Mouse (Mus musculus) CD8-positive naive resting alpha-beta T cell, adult 2 months (primary cell): ENCODE results near the gene Acadm.

Experiments used
- DNase-seq, 2 experiments: peaks; one replicate each; pipeline ENCODE4 v3.0.0; 2022; ENCODE audit warnings: low read depth in 2 of 2, low spot score in 2 of 2

Gene Acadm

DNA sequence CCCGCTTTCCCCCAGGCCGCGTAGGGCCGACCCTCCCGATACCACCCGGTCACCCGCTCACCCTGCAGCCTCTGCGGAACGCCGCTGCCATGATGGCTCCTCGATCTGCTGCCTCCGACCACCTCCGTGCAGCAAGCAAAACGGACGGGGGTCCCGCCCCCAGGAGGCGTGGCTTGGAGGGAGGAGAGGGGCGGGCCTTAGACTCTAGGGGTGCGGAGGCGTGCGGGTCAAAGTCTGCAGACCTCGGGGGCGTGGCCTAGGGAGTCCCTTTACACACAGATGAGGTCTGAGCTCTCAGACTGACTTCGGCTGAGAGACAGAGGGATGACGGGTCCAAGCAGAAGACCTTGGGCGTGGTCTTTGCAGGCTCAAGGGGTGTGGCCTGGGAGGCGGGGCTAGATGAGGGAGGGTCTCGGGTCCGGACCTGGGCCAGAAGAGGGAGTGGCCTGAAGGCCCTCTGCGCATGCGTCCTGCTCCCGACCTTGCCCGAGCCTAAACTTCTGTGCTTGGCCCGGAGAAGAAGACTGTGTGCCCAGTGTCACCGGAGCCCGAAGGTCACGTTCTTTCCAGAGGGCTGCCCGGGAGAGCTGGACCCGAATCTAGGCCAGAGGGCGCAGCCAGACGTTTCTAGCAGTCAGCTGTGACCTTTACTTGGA lies at the start of gene Acadm:
Gene Acadm (minus strand): TSS at position 298 of the 656 bp plus-strand sequence.
- peak; percentile 95 to 97 for DNase-seq

DNA sequence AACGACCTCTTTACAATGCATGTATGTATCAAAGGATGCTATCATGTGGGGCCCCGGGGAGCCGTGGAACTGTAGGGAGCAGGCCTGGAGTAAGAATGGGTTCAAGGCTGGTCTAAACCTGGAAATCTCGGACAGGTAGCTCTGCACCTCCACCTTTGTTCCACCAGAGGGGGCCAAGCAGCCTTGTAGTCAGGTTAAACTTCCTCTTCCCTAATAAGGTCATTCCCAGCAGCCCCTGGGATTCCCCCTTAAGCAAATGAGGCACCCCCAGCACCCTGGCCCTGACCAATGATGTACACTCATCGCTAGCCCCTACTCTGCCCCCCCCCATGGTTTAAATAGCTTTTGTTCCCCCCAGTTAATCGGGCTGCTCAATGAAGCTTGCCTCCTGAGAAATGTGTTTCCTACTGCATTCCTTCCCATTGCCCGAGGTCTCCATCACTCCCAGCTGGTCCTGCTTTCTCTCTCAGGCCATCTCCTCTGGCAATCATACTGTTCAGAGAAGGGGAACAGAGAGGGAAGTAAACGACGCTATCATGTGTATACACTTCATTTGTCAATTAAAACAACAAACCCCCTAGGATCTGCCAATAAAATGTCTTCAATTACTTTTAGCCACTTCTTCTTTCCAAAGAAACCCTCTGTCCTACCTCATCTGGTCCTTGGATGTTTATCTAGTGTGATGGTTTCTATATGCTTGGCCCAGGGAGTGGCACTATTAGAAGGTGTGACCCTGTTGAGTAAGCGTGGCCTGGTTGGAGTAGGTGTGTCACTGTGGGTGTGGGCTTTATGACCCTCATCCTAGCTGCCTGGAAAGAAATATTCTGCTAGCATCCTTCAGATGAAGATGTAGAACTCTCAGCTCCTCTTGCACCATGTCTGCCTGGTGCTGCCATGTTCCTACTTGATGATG lies 40.3 kb upstream of the Acadm start:
- DNase-seq, result no peak

DNA sequence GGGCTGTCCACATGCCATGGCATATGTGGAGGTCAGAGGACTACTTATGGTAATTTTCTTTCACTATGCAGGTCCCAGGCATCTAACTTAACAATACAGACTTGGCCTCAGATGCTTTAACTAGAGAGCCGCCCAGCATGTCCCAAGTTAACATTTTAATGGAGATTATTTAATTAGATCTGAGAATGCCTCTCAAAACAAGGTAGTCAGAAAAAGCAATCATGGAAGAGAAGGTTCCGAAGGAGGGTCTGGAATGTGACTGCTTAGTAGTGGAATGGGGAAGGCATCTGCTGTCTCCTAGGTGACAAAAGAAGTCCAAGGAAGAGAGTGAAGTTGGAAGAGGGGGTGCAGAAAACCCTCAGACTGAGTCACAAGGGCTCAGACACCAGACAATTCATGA lies 36.2 kb upstream of the Acadm start:
- DNase-seq, result no peak

DNA sequence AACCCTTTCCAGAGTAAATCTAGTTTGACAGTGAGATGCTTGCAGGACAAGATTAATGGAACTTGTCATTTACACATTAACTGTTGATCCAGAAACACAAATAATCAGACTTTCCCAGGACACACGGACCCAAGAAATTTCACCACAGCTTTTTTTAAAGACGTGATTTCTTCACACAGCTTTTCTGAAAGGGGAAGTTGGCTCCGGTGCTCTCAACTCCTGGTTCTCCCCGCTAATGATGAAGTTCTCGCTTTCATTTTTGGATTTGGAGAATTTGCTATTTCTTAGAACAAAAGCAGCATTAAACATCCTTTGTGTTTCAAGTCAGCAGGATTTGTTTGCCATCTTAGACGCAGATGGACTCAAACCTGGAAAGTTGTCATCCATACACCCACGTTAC lies 31.4 kb upstream of the Acadm start:
- no peak for DNase-seq

DNA sequence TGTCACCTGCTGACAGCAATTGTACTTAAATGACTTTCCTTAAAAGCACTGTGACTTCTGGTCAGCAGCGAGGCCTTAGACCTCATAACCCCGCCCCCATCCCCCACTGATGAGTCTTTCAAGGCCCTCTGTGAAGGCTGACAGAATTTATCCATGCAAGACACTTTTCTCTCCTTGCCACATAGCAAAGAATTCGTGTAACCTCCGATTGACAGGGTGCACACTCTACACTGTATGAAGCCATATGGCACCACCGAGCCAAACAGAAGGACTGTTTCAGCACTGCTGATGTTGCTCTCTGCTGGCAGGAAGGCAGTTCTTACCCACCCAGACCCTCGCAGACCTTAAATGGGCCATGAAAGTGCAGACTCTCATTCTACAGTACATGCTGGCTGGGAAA lies 30.6 kb upstream of the Acadm start:
- no peak for DNase-seq

DNA sequence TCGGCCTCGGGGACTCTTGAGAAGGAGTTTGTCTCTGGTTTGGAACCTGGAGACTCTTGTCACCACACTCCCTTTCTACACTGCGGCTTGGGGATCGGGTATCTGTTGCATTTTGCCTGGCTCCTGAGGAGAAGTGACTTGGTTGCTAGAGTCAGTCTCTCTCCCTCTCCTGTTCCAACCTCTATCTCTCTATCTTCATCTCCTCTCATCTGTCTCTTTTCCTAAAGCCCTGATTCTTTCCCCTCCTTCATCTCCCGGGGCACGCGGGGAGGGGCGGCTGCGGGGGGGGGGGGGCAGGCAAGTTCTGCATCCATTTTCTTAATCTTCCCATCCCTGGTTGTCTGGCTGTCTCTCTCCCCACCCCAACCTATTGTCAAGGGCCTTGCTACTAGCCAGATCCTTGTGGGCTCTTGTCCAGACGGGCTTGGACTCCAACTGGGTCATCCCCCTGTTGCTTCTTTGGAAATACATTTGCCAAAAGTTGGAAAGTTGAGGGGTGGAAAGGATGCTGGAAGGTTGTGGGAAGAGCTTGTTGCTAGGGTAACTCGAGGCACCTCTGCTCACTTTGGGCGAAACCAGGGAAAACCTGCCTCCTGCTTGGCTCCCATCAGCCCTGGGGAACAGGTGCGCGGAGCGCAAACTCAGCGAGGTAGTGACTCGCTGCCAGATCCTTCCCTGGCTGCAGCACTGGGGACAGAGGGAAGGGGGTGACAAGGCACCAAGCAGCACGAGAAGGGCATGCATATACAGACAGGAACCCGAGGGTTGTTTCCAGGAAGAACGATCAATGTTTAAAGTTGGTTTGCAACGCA lies 29.7 kb upstream of the Acadm start:
- DNase-seq, result no peak

DNA sequence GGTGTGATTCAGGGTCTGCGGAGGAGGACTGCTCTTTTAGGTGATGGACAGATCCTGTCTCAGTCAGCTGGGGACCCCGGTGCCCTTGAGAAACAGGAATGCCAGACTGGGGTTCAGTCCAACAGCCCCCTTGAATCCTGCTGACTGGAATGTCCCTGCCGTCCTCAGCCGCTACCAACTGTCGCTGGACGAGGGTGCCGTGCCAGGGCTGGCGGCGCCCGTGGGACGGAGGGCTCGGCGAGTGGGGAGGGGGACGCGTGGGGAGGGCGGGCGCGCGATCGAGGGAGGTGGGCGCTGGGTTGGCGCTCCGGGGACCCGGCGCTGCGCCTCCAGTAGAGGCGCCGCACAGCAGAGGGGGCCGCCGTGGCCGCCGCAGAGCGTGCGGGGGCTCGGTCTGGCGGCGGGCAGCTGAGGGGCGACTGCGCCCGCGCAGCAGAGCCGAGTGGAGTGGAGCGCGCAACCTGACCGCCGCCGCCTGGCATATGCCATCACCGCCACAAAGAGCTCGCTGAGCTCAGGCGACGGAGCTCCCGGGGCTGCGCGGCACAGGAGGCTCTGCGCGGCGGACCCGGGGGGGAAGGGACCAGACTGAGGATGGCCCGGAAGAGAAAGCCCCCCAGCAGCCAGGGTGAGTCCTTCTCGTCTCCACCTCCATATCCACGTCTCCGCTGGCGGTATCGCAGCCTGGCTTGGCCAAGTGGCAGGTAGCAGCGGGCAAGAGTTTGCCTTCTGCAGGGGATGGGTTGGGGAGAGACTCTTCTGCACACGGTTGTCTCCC lies 28.9 kb upstream of the Acadm start, which contains the start of gene Slc44a5:
Gene Slc44a5 (plus strand): TSS at position 266 of the 778 bp plus-strand sequence.
- DNase-seq, result no peak

DNA sequence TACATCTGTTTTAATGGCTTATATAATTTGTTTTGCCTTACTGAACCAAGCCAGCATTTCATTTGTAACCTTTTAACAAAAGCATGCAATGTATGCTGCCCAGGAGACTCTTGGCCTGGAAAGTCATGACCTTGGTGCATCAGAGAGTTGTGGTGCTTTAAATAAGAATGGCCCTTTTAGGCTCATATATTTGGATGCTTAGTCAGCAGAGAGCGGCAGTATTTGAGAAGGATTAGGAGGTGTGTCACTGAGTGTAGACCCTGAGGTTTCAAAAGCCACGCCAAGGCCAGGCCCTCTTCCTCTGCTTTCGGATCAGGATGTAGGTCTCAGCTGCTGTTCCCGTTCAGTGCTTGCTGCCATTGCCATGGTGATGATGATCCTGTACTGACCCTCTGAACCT lies 25.0 kb upstream of the Acadm start:
- no peak for DNase-seq

DNA sequence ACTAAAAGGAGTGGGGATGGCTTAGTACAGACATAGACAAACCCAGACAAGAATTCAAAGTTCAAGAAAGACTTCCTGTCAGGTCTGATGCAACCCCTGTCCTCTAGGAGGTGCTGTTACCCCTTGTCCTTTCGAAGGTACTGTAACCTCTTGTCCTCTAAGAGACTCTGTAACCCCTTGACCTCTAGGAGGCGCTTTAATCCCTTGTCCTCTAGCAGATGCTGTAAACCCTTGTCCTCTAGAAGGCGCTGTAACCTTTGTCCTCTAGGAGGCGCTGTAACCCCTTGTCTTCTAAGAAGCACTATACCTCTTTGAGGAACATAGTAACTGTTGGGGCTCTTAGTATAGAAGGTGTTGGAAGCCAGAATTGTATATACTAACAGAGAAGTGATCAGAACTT lies 24.1 kb upstream of the Acadm start:
- peak in 1 of 2 experiments; percentile 19 for DNase-seq

DNA sequence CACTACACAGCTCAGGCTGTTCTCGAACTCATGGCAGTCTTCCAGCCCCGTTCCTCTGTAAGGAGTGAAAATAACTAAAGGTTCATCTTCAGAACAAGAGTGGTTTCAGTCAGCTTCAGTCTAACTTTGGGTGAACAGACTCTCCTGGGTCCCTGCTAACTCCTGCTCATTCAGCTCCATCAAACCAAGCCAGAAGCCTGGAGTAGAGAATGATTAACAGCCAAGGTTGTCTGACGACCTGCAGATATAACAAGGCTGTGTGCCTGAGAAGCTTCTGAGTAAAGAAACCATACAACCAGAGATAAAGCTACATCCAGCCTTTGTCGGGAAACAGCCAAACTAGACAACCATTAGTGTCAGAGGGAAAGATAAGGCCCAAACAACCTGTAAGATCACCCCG lies 23.0 kb upstream of the Acadm start:
- no peak for DNase-seq

DNA sequence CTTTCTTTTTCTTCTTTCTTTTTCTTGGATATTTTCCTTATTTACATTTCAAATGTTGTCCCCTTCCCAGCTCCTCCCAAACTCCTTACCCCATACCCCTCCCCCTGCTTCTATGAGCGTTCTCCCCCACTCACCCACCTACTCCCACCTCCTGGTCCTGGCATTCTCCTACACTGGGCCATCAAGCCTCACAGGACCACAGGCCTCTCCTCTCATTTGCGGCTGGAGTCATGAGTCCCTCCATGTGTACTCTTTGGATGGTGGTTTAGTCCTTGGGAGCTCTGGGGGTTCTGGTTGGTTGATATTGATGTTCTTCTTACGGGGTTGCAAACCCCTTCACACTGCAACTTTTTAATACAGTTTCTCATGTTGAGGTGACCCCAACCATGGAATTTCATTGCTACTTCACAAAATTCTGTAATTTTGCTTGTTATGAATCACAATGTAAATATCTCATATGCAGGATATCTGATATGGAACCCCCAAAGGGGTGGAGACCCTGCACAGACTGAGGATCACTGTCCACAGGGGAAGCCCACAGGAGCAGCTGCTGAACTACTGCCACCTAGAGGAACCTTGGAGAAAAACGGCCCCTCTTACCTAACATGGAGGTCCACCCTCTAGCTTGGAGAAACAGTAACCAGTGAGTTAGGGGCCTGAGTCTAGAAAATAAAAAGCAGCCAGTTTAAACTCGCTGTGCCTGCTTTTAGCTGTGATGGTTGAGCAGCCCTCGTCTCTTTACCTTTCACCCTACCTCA lies 17.4 kb upstream of the Acadm start:
- no peak for DNase-seq

DNA sequence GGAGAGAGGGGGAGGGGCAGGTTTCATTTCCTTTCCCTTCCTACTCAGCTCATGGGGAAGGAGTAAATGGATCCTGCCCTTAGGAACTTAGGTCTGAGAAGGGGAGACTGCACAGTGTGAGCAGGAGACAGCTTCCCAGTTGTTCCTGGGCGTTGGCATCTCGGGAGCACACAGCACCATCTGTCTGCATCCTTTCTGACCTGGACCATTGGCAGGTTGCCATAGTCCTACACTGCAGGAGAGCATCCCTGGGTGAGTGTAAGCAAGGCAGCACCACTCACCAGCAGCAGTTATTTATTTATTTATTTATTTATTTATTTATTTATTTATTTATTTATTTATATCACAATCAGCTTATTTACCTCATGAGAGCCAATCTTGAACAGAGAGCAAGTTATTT lies 16.5 kb upstream of the Acadm start:
- no peak for DNase-seq

DNA sequence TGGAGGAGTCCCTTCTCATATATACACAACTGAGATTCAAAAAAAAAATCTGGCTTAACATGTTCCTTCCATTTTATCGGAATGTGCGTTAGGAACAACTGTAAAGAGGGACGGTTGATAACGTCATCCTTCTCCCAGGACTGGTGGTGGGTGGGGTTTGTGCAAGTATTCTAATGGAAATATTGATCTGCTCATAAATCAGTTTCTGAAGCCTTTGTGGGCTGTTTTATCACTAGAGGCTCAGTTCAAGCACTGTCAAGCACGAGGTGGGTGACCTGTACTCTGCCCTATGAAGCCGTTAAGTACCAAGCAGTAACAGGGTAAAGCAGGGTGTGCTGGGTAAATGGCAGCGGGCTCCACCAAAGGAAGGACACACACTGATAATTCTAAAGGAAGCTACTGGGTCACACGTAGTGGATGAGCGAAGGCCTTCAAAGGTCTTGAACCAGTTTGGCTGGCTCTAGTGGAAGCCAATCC lies 15.3 kb upstream of the Acadm start:
- no peak for DNase-seq

DNA sequence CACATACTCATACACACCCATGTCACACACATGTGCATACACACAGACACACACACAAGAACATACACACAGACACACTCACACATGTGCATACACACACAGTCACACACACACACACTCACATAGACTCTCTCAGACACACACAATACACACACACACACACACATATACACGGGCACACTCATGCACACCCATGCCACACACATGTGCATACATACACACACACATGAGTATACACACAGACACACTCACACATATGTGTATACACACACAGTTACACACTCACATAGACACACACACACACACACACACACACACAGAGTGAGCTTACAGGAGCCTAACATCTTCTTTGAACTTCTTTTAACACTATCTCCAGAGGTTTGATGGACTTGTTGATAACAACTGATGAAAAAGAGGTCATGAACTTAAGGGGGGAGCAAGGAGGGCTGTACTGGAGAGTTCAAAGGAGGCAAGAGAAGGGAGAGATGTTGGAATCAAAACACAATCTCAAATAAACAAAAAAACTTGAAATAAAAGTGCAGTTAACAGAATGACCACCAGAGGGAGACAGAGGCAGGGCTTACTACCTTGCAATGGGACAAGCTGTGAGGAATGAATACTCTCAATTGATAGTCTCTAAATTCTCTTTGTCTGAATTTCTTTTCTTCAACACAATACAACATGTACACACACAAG lies 14.8 kb upstream of the Acadm start:
- DNase-seq, result peak; percentile 28 to 57

DNA sequence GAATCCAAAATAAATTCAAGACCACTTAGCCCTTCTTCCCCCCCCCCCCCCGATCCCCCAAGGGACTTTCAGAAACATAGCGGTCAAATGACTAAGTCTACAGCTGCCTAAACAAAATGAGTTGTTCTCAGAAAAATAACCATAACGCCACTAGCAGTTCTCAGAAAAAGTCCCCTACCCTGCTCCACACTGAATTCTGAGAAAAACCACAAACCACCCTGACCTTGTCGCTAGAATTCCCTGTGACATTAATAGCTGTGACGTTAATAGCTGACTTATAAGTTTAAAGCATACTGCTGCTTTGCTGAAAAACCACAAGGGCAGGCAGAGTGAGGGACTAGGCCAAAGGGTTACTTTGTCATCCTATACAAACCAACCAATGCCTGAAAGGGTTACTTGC lies 13.5 kb upstream of the Acadm start:
- DNase-seq, result no peak

DNA sequence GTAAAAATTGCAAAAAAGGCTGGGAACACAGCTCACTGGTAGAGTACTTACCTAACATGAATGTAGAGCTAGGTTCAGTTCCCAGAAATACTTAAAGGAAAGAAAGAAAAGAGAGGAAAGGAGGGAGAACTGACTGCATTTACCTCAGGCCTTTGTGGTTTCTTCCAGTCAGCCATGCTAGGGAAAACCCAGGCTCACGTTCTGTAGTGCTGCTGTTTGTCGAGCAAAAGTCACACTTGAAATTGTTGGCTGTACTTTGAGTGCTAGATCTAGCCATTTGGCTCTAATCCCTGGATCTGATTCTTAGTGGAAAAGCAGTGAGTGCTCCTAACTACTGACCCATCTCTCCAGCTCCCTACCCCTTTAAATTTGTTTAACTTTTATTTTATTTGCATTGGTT lies 3.7 kb upstream of the Acadm start:
- DNase-seq, result no peak

DNA sequence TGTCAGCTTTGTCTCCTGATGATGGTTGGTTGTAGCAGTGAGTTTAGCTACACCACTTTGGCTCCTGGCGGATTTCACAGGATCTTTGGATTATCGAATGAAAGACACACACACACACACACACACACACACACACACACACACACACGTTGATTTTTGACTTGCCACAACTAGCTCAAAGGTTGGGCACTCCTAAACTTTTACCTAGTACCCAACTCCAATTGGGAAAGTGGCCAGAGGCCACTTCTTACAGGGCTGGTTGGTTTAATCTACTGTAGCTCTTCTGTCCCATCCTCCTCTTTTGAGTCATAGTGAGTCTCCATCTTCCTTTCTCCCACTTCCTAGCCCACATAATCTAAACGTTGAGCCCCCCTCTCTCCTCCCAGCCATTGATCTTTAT lies 2.8 kb upstream of the Acadm start:
- no peak for DNase-seq

DNA sequence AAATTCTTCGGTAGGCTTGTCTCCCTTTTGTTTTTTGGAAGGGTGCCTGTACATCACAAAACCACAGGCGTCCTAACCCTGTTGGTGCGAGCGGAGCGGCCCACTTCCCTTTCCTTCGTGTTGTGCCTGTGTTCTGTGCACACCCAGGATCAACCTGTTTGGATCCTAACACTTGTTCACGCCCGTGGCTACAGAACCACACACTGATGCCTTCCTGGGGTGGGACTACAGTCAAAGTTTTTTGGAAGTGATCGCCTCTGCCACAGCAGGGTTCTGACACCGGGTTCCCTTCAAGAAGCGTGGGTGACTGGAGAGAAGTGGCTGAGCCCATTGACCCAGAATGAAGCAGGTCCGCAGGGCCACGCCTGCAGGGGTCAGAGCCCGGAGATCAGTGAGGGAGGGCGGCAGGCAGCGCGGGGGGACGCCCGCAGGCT lies 514 bp downstream of the Acadm start:
- DNase-seq, result no peak

DNA sequence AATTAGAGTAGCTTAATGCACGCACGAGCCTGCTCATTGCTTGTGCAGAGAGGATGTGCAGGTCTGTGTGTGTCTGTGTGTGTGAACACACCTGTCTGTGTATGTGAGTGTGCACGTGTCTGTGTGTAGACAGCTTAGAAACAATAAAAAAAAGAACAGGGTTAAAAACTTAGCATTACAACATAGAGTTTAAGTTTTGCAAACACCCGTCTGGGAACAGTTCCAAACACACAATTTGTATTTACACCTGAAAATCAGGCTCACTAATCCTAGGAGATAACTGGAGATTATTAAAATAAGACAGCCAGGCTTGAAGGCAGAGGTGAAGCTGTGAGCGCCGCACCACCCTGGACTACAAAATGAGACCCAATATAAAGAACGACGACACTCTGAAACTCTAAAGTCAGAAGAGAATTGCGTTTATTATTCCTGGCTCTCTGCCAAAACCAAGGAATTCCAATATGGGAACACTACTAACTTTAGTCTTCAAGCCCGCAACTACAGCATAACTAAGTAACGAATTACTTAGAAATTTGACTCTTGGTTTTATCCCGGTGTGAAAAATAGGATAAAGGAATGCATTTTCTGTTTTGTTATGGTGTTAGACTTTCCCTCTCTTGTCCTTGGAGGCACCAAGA lies 1.3 kb downstream of the Acadm start:
- no peak for DNase-seq
